Mouse (Mus musculus): ENCODE measurements around the gene Tmem200b.

Gene Tmem200b

GRCm38 (mm10) chr4:131968873-131969272, 47.3 kb downstream of the Tmem200b start:
- no peak for DNase-seq

- DNase-seq = no peak
Measured at GRCm38 (mm10) chr4:131970244-131970853, 48.8 kb downstream of the Tmem200b start.

Measured in cerebellum, postnatal 14 days (tissue).